Mouse (Mus musculus) megakaryocyte, embryonic 14.5 days (primary cell): ENCODE results near the gene Btbd35f10. TPM values are rescaled to one million over a fixed set of nuclear protein-coding genes. Genes with fewer than 3 reads are reported as not detected.
"Not testable (repeated sequence)": the region's sequence is repeated elsewhere in the genome, so short reads cannot be mapped to it uniquely, and the experiment has no call there.

Source experiments
- H3K27me3 ChIP-seq: replicated peaks from 2 replicates; pipeline ENCODE3; 2012; ENCODE audit warnings: inconsistent platforms
- H3K36me3 ChIP-seq: replicated peaks from 2 replicates; pipeline ENCODE3; 2012; ENCODE audit warnings: low read length, inconsistent platforms, mixed read lengths
- H3K4me1 ChIP-seq: 2 replicates; pipeline ENCODE4 v1.6.1; 2012; ENCODE audit warnings: inconsistent platforms
- H3K4me3 ChIP-seq: replicated peaks from 2 replicates; pipeline ENCODE3; 2012; ENCODE audit warnings: moderate library complexity, mild to moderate bottlenecking, inconsistent platforms
- H3K9me3 ChIP-seq: 2 replicates; pipeline ENCODE4 v1.6.1; 2012; ENCODE audit warnings: inconsistent platforms
- polyA plus RNA-seq: library from polyadenylated mRNA; stranded (reverse); fragments of >175 nt; gene quantifications from 2 replicates; pipeline ENCODE4 v1.2.3, GENCODE M21; 2012; ENCODE audit warnings: low replicate concordance; ENCODE audit not compliant: insufficient read depth

Btbd35f10 gene
- polyA plus RNA-seq: not detected in 2 replicates

DNA sequence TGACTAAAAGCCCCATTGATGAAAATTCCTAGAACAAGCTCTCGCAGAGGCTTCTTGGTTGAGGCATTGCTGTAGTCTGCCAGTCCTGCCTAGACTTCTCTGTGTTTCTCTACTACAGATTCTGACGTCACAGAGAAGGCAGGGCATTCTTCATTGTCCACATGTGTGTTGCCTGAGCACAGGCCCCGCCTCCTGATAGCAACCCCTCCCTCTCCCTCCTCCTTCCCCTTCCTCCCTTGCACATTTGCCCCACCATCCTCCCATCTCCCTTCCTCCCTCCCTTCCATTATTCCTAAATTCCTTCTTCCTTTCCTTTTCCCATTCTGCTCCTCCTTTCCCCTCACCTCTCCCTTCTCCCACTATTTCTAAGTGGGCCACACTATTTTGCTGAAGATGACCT lies at the start of gene Btbd35f10:
Btbd35f10 (minus strand) TSS at position 101 of the 400 bp plus-strand sequence.
- not testable (repeated sequence) for H3K36me3 ChIP-seq, H3K4me1 ChIP-seq, H3K4me3 ChIP-seq, H3K9me3 ChIP-seq, H3K27me3 ChIP-seq

Other genes with a start within 250 kb of the Btbd35f10 start
- not detected in 2 replicates for gene Btbd35f18, start 52.7 kb downstream of the Btbd35f10 start, polyA plus RNA-seq
- not detected in 2 replicates for gene Btbd35f16, start 204.1 kb upstream of the Btbd35f10 start, polyA plus RNA-seq